Mouse (Mus musculus) spleen, adult 2 months (tissue): ENCODE measurements around the gene Krt10. TPM values are rescaled to one million over a fixed set of nuclear protein-coding genes. Genes with fewer than 3 reads are reported as not detected.
A peak's percentile ranks its signal among the peaks of the same experiment; 100 is the strongest.

Experiments used
- DNase-seq, 2 experiments: peaks; one replicate each; pipeline versions ENCODE4 v3.0.0 to v3.0.0-alpha.2; 2012 to 2021; ENCODE audit warnings: low spot score in 2 of 2, low read depth in 1 of 2
- H3K27ac ChIP-seq: fragments of 200-500 bp; 2 replicates; pipeline ENCODE4 v1.5.1; 2012; ENCODE audit warnings: low read length, inconsistent platforms; ENCODE audit not compliant: insufficient read depth
- H3K27me3 ChIP-seq: fragments of 200-500 bp; 2 replicates; pipeline ENCODE4 v1.6.1; 2012; ENCODE audit warnings: mild to moderate bottlenecking, moderate library complexity, low read length, inconsistent platforms; ENCODE audit not compliant: control insufficient read depth, insufficient read depth
- H3K36me3 ChIP-seq: fragments of 200-500 bp; 2 replicates; pipeline ENCODE4 v1.6.1; 2012; ENCODE audit warnings: mild to moderate bottlenecking, low read length, inconsistent platforms; ENCODE audit not compliant: control insufficient read depth, insufficient read depth
- H3K4me1 ChIP-seq: fragments of 200-500 bp; 2 replicates; pipeline ENCODE4 v1.6.1; 2011; ENCODE audit warnings: inconsistent platforms; ENCODE audit not compliant: control insufficient read depth, insufficient read depth, insufficient read length
- H3K4me3 ChIP-seq: fragments of 200-500 bp; 2 replicates; pipeline ENCODE4 v1.5.1; 2011; ENCODE audit warnings: mild to moderate bottlenecking, inconsistent platforms; ENCODE audit not compliant: insufficient read depth, insufficient read length; ENCODE audit errors: extremely low read depth
- CTCF ChIP-seq: fragments of 200-500 bp; IDR thresholded peaks from 2 replicates; pipeline ENCODE4 v1.5.1; 2011; ENCODE audit warnings: mild to moderate bottlenecking, inconsistent platforms; ENCODE audit not compliant: insufficient read depth, insufficient read length, insufficient replicate concordance; ENCODE audit errors: extremely low read depth
- POLR2A ChIP-seq: fragments of 200-500 bp; IDR thresholded peaks from 2 replicates; pipeline ENCODE4 v1.6.1; 2011; ENCODE audit warnings: low read depth, low read length, inconsistent platforms
- WGBS: fragments of 180-500 bp; shearing (Covaris S2); methylation state at CpG from one replicate; pipeline ENCODE4 v1.1.7; 2018; 5-methylcytosine and 5-hydroxymethylcytosine counted together
- polyA plus RNA-seq: library from polyadenylated mRNA; depleted of rRNA; stranded (reverse); fragments of >200 nt; gene quantifications from 2 replicates; pipeline ENCODE4 v1.2.3, GENCODE M21; 2012

Gene Krt10
- polyA plus RNA-seq, 1 experiment = 0.22 TPM

DNA sequence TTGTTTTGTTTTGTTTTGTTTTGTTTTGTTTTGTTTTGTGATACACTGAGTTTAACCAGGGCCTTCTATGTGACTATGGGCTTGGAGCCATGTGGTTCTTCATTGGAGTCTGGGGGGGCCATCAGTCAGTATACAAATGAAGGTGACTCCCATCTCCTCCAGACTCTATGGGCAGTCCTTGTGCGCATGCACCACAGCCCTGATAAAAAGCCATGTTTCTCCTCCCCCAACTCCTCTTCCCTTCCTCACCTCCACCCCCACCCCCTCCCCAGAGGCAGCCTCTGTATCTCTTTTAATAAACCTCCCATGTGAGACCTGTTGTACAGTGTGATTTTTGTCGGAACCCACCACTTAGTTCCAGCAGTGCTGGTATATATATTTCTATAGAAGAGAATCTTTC, 7.5 kb upstream of the Krt10 start:
- 88% methylated on average over 2 of the region's 2 CpGs for WGBS

DNA sequence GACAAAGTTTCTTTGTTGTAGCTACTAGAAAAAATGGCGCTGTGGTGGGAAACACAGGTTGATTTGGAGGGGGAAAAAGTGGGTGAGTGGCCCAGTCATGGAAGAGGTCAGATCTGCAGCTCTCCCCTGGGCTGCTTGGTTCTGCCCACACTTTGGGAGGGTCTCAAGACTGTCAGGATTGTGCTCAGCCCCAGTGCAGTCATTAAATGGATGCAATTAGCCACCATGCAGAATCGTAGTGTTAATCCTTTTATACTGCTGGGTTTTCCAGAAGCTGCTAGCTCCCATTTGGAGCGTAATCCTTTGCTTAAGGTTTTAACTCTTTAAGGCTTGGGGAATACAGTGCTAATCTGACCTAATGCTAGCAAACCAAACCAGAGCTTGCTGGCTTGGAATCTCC, 6.9 kb upstream of the Krt10 start:
- WGBS = 57% methylated on average over 3 of the region's 3 CpGs
- Histone ChIP-seq H3K4me1 (no peaks in the 10 kb centered on the region), H3K27me3 (no peaks in the 10 kb centered on the region), H3K36me3 (no peaks in the 10 kb centered on the region), H3K4me3 (no peak overlapping the region), H3K27ac (no peak overlapping the region)
- no peak for TF ChIP-seq CTCF
- no peak for DNase-seq

More for the DNA sequence above, 7.5 kb upstream of the Krt10 start:
- Histone ChIP-seq H3K36me3 (no peaks in the 10 kb centered on the region), H3K27ac (no peak overlapping the region), H3K4me1 (no peaks in the 10 kb centered on the region), H3K27me3 (no peaks in the 10 kb centered on the region), H3K4me3 (no peak overlapping the region)
- no peak for DNase-seq
- TF ChIP-seq CTCF (no peak), POLR2A (no peak)

DNA sequence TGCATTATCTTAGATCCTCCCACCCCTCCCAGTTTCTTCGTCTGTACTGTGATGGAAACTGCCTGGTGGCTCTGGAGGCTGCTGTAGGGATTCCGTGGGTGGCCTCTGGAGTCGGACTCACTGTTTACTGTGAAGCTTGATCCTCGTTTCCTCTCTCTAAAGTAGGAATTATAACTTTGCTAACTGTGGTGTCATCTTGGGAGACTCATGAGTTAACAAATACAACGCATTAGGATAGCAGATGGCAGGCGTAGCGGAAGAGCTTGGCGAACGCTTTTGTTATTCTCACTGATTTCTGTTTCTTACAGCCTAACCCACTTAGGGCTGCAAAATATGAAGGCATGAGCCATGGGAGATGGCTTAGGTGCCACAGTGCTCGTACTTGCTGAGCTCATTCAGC, 3.3 kb upstream of the Krt10 start:
- 81% methylated on average over 10 of the region's 10 CpGs for WGBS
- Histone ChIP-seq H3K27me3 (no peaks in the 10 kb centered on the region), H3K36me3 (no peaks in the 10 kb centered on the region), H3K4me3 (no peak overlapping the region), H3K4me1 (no peaks in the 10 kb centered on the region), H3K27ac (no peak overlapping the region)
- no peak for TF ChIP-seq POLR2A
- TF ChIP-seq CTCF = no peak
- DNase-seq = no peak

DNA sequence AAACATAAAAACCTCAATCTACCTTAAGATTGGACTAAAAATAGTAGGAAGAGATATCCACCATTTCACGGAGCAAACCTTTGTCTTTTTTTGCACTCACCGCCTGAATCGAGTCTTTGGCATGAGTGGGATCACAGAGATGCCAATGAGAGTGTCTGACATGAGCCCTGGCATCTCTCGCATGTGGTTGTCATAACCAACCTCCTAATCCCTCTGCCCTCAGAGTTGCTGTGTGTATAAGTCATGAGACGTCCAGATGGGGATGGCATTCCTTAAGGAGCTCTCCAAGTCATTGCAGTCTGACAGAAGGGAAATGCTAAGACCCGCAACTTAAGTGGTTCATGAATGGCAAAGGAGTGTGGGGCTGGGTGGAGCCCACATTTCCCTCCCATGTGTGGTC, 2.2 kb upstream of the Krt10 start:
- no peaks in the 10 kb centered on the region for H3K36me3 ChIP-seq
- H3K27me3 ChIP-seq = no peaks in the 10 kb centered on the region
- DNase-seq = no peak
- no peak overlapping the region for H3K4me3 ChIP-seq
- 79% methylated on average over 6 of the region's 6 CpGs for WGBS
- no peak for TF ChIP-seq CTCF
- TF ChIP-seq POLR2A = no peak
- peaks cover 1% of the 10 kb centered on the region; the same call in 1 of the 2 replicates for H3K4me1 ChIP-seq
- no peak overlapping the region for H3K27ac ChIP-seq

DNA sequence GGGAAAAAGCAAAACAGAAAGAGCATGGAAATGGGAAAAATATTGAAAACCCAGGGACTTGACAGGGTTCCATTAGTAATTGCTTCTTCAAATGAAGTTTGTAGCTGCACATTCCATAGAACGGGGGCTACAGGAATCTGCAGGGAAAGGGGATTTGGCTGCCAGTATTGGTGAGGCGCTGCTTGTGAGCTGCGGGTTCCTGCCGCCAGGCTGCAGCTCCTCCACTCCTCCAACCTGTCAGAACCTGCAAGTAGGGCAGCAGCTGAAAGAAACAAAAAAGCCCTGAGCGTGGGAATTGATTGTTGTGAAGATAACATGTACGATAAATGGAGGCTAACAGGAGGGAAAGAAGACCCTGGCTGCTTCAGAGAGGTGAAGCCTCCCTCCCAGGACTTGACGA, 1.7 kb upstream of the Krt10 start:
- no peaks in the 10 kb centered on the region for H3K36me3 ChIP-seq
- no peak overlapping the region for H3K4me3 ChIP-seq
- H3K4me1 ChIP-seq = peaks cover 2% of the 10 kb centered on the region; the same call in 1 of the 2 replicates
- WGBS = 68% methylated on average over 7 of the region's 7 CpGs
- H3K27me3 ChIP-seq = no peaks in the 10 kb centered on the region
- no peak for TF ChIP-seq CTCF
- TF ChIP-seq POLR2A = no peak
- no peak for DNase-seq
- H3K27ac ChIP-seq = no peak overlapping the region

DNA sequence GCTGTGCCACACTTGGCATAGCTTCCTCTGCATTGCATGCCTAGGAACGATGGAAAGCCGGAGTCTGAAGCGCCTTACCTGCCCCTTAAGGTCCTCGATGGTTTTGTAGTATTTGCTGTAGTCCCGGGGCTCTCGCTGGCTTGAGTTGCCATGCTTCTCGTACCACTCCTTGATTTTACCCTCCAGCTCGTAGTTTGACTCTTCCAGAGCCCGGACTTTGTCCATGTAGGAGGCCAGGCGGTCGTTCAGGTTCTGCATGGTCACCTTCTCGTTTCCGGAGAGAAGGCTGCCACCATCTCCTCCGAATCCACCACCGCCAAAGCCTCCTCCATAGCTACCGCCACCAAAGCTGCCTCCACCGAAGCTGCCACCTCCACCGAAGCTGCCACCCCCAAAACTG, 503 bp downstream of the Krt10 start:
- no peaks in the 10 kb centered on the region for H3K27me3 ChIP-seq
- DNase-seq = no peak
- H3K4me1 ChIP-seq = peaks cover 2% of the 10 kb centered on the region; the same call in 1 of the 2 replicates
- no peak overlapping the region for H3K27ac ChIP-seq
- 94% methylated on average over 18 of the region's 18 CpGs for WGBS
- H3K36me3 ChIP-seq = no peaks in the 10 kb centered on the region
- TF ChIP-seq POLR2A = no peak
- TF ChIP-seq CTCF = no peak
- no peak overlapping the region for H3K4me3 ChIP-seq

DNA sequence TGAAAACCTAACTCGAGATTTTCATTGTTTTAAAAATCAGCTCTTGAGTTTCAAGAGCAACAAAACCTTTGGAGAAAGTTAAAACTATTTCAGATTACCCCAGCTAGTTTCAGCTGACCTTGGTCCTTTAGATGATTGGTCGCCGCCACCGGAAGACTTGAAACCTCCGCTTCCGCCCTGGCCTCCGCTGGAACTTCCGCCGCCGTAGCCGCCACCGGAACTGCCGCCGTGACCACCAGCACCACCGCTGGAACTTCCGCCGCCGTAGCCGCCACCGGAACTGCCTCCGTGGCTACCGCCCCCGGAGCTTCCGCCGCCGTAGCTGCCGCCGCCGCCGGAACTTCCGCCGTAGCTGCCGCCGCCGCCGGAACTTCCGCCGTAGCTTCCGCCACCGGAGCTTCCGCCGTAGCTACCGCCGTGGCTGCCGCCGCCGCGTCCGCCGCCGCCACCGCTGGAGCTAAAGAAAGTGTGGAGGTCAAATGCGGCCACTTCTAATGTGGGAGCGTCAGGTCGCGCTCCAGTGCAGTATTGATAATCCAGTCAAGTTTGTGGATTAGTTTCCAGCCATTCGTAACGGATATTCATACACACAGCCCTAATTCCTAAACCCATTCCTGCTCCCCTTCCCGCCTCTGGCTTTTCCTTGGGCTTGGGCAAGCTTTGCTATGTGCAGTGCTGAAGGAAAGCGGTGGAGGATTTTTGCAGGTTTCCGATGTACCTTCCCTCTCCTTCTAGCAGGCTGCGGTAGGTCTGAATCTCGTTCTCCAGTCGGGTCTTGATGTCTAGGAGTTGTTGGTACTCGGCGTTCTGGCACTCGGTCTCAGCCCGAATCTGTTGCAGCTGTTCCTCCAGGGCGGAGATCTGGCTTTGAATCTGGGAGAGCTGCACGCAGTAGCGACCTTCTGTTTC, 3.1 kb downstream of the Krt10 start:
- Histone ChIP-seq H3K27me3 (no peaks in the 10 kb centered on the region), H3K4me3 (peak overlapping the region; percentile 58), H3K4me1 (peaks cover 2% of the 10 kb centered on the region; the same call in 1 of the 2 replicates), H3K36me3 (no peaks in the 10 kb centered on the region), H3K27ac (peak overlapping the region; percentile 57)
- WGBS = 4% methylated on average over 71 of the region's 71 CpGs
- DNase-seq = peak; percentile 40 to 77
- TF ChIP-seq CTCF = no peak
- TF ChIP-seq POLR2A = peak; percentile 23; the same call in 1 of the 2 replicates
